Mouse (Mus musculus) embryonic stem cell, embryonic (primary cell): Measurements from ENCODE around the gene Yipf7.

ENCODE experiments used
- CTCF ChIA-PET, 4 experiments: fragments of 300-600 bp in 2 of 4; fragments of 350-600 bp in 2 of 4; sonication (Branson Sonifier 250); formaldehyde crosslinking; loops; one replicate each; lab custom pipeline; 2022; ENCODE audit warnings: inconsistent platforms in 2 of 4; lab: Charles Lee
- POLR2A ChIA-PET, 4 experiments: fragments of 300-600 bp in 2 of 4; fragments of 350-600 bp in 2 of 4; sonication (Branson Sonifier 250); formaldehyde crosslinking; loops; one replicate each; lab custom pipeline; 2022; ENCODE audit warnings: antibody characterized with exemption in 4 of 4, inconsistent platforms in 1 of 4; lab: Charles Lee

Yipf7 gene

DNA sequence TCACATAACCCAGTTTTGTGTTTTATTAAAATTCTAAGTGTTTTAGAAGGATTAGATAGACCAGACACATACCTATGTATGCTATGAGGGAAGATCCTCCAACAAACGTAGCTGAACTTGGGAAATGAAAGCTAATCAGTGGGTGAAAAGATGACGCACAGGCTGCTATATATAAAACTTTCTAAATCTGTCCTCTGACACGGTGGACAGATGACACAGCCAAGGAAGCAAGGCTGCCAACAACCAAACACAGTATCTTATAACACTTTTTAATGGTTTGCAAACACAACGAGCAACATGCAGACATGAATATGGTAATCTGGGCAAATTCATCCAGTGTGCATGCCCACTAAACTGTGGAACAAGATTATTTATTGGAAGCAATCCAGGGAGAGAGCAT, at the start of gene Yipf7:
TSS of gene Yipf7 (minus strand) at position 160 of the 400 bp plus-strand sequence.
- POLR2A ChIA-PET, result no interaction called here
- CTCF ChIA-PET, result no interaction called here

DNA sequence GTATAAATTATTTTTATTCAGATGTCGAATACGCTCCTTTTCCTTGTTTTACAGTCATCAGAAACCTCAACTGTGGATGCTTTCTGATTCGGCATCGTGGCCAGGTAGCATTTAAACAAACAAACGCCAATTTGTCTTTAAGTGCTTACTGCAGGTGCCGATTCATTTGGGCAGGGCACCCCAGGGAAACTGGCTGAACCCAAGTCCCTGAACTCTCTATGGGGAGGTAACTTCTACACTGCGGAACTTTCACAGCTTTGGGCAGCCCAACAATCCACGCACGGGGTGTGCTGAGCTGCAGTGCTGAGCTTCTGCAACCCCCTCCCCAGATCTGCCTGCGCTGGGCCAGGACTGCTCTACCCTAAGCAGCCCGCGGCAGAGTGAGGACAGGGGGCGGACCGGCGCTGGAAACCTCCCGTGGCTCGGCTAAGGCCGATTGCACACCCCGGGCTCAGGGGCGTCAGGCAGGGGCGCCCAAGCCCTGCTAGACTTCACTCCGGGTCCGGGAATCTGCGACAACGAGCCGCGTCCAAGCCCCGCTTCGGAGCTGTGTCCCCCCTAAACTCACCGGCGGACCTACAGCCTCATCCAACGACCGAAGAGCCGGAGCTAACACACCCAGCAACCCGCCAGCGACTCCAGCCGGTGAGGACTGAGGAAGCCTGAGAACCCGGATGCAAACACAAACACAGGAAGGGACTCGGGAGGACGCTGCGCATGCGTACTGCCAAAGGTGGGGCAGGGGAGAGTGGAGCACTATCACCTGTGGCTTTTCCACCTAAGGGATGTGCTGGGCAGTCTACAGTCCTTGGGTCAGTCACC, 49.4 kb upstream of the Yipf7 start, which contains the start of gene Gnpda2:
TSS of gene Gnpda2 (minus strand) at position 701 of the 822 bp plus-strand sequence.
- ChIA-PET POLR2A (interaction anchor here in 3 of 4 experiments (0.7 to 1.9 kb wide), 6 partner anchors 13 to 204 kb away, joined by 3 to 13 read pairs (median 8); partner anchors contain the start of gene Guf1 (in 3 of the 3)), CTCF (no interaction called here)

DNA sequence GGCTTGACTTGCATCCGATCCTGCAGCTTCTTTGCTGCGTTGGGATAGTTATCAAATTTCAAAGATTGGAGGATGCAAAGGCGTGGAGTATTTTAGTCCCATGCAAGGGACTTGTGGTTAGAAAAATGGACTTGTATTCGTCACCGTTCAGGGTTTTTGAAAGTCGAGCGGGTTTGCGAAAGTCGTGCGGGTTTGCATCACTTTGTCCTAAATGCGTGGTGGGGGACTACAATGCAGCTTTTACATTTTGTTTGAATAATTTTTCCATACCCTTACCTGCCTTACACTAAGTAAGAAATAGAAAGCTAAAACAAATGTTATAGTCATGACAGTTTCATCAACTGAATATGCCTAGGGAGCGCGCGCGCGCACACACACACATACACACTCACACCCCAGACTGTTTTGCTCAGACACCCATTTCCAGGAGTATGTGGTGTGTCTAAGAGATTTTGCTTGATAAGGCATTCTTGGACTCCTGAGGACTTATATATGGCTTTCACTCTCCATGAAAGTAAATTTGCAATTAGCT, 15.0 kb upstream of the Yipf7 start:
- ChIA-PET CTCF (no interaction called here), POLR2A (interaction anchor here (0.7 to 2.2 kb wide), 12 partner anchors 10 to 86 kb away, joined by 3 to 13 read pairs (median 3); partner anchors contain the start of gene Gnpda2 (in 3 of the 4))

DNA sequence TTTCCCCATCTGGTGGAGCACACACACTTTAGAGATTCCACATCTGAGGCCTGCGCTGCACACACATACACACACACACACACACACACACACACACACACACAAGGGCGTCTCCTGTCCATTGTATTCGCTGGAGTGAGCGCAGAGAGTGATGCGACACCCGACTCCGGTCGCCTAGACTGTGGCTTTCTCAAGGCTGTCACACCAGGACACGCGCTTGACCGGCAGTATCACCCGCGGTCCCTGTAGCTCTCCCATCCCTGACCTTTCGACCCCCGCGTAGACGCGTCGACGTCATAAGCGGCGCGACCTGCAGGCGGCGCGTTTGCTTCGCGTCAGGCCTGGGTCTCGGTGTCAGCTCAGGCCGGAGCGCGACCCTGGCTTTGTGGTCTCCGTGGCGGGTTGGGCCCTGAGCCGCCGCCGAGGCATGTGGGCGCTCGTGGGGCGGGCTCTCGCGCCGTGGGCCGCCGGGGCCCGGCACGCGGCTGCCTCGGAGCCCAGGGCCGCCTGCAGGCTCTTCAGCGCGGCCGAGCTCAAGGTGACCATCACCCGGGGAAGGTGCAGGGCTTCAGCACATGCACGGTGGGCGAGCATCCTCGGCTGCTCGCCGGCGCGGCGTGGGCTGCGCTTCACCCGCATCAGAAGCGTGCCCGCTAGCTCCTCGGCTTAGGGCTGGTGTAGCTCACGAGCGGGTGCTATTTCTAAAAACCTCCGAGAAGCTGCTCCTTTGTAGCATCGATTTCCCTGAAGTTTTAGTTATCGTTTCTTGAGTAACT, 14.4 kb upstream of the Yipf7 start, which contains the start of gene Guf1:
TSS of gene Guf1 (plus strand) at position 296 of the 776 bp plus-strand sequence.
- CTCF ChIA-PET, result no interaction called here

DNA sequence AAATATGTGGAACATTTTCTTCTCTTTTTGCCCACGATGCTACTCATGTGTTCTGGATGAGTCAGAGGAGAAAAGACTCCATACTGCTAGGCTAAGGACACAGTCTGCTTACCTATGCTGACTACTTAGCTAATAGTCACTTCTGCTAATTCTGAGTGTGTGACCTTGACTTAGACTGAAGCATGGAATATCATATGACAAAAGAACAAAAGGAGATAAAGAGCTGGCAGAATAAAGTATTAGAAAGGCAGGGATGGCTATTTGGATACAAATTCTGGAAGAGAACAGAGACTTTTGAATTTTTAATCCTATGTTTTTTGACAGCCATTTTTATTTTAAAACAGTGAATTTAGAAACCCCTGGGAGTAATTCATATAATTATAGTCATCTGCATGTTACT, 768 bp downstream of the Yipf7 start:
- CTCF ChIA-PET, result no interaction called here

More for the DNA sequence above, 14.4 kb upstream of the Yipf7 start, which contains the start of gene Guf1:
- POLR2A ChIA-PET, result interaction anchor here in 3 of 4 experiments (0.7 to 2.2 kb wide), 11 partner anchors 9 to 85 kb away, joined by 3 to 13 read pairs (median 4); partner anchors contain the start of gene Gnpda2 (in 3 of the 3)

DNA sequence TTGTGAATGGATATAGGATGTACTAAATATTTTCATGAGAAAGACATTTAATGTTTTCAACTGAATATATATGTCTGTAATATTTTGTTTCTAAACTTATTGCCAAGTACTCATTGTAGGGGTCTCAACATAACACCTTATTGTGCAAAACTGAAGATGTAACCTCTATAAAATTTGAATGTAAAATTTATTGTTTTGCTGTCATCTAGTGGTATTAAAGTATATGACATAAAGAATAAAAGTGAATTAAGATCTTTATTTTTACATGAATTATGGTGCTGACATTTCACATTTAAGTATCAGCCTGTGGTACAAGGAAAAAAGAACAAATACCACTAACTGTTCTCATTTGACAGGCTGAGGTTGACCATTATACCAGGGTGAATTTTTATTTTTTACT, 18.5 kb downstream of the Yipf7 start:
- POLR2A ChIA-PET, result no interaction called here
- CTCF ChIA-PET, result no interaction called here

More for the DNA sequence above, 768 bp downstream of the Yipf7 start:
- POLR2A ChIA-PET, result no interaction called here

DNA sequence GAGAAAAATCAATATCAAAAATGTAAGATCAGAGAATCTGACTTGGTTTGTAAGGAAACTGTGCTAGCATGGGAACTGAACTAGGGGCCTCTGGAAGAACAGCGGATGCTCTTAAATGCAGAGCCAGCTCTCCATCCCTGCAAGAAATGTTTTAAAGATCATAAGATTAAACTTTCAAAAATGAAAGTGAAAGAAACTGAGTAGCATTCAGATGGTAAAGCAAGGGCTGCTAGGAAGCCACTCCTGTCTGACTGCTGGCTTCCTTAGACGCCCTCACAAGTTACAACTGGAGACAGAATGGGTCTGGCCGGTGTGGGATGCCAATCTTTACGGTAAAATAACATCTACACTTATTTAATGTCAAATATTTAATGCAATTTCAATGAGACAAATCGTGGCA, 20.4 kb downstream of the Yipf7 start:
- ChIA-PET POLR2A (interaction anchor here in 1 of 4 experiments (0.6 kb wide), 1 partner anchor 183 kb away, joined by 3 read pairs; no protein-coding TSS in a partner anchor), CTCF (no interaction called here)

DNA sequence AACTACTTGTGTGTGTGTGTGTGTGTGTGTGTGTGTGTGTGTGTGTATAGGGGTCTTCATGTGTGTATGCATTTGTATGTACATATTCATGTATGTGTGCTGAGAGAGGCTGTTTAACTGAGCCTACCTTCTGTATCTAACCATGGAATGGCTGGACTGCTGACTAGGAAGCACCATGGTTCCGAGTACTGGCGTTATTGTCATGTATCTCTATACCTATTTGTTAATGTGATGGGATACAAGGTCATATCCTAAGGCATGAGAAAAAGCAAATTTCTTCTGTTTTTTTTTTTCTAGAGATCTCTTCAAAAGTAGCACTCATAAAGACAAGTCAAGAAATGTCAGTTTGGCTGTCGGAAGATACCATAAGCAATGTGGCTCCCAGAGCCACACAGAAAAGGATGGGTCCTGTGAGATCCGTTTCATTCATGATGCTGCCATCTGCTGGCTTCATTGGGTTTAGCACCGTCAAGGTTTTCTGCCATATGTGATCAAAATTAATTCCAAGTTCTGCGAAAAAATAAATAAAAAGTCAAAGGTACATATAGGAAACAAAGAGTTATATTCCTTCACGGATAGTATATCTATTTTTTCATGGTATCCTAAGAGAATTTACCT, 21.7 kb downstream of the Yipf7 start:
- CTCF ChIA-PET, result interaction anchor here in 3 of 4 experiments (0.6 to 1.1 kb wide), 3 partner anchors 57 to 1437 kb away, joined by 3 read pairs; no protein-coding TSS in a partner anchor

DNA sequence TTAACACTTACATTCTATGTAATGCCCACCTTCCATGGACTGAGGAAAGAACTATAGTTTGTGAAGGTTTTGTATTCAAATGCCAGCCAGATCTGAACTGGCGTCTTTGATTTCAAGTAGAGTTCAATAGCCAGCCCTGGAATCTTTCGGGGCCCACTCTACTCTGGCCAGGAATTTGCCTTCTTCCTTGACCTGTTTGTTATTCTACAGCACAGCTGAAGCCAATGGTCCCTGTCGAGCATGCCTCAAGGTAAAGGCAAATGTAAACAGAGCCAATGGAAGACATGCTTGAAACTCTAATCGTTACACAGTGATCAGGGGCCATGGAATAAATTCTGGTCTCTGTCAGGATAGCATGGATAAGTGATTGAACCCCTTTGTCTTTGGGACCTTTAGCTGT, 30.2 kb downstream of the Yipf7 start:
- ChIA-PET CTCF (no interaction called here), POLR2A (no interaction called here)

More for the DNA sequence above, 21.7 kb downstream of the Yipf7 start:
- POLR2A ChIA-PET, result interaction anchor here in 1 of 4 experiments (0.6 kb wide), 1 partner anchor 13 kb away, joined by 4 read pairs; no protein-coding TSS in a partner anchor

DNA sequence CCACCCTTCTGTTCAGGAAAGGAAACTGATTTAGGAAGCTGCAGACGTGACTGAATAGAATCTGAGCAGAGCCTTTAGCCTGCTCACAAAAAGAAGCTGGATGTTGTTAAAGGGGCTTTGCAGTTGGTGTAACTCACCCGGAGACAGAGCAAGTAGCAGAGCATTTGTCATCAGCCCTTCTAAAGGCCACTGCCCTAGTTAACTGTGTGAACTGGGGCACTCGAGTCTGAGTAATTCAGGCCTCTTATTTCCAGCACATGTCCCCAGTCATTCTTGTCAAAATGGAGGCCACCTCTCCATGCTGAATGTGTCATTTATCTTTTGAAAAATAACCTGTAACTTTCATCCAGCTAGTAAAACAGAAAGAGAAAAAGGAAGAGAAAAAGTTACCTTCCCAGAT, 30.8 kb downstream of the Yipf7 start:
- ChIA-PET CTCF (no interaction called here), POLR2A (no interaction called here)

DNA sequence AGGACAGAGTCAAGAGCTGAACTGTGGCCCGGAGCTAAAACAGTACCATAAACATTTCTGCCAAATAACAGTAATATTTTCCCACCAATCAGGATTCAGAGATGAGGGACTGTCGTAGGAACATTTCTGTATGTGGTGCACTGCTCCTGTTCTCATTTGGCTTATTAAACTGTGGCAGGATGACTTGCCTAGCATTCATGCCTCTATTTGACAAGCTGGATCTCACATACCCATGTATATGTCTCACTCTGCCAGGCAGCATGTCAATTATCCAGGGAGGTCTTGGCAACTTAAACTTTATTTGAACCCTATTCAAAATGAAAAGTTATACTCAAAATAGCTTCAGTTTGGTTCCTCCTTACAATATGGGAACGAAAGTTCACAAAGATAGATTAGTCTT, 35.4 kb downstream of the Yipf7 start:
- ChIA-PET CTCF (no interaction called here), POLR2A (interaction anchor here in 1 of 4 experiments (0.6 kb wide), 1 partner anchor 13 kb away, joined by 4 read pairs; no protein-coding TSS in a partner anchor)

DNA sequence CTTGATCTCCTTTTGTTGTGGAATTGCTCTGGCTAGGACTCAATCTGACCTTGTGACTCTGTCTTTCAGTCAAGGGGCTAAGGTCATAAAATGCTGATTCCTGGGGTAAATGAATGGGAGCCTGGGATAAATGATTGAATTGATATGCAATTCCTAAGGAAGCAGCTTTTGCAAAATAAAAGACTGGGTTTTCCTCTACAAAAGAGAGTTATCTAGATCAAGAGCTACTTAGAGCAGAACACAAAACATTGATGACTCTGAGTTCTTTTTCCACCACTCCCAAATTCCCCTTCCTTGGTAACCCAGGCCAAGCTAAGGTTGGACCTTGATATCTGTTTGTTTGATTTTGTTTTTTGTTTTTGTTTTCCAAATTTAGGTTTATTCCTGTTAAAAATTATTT, 53.4 kb downstream of the Yipf7 start:
- CTCF ChIA-PET, result interaction anchor here in 1 of 4 experiments (0.7 kb wide), 1 partner anchor 147 kb away, joined by 3 read pairs; no protein-coding TSS in a partner anchor
- POLR2A ChIA-PET, result no interaction called here

DNA sequence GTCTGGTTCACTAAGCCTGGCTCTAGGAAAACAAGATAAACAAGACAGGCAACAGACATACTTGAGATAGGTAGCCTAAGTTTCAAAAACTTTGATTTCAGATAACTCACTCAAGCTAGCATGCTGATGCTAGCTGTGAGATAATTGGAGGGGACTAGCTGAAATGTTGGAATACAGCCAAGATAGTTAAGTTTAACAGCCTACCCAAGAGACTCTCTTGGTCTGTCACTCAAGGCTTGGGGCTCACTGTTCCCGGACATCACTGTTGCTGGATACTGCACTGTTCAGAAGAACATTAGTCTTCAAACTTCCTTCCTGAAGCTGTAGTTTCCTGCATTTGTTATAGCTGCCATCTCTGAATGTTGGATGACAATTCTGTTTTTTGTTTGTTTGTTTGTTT, 74.9 kb downstream of the Yipf7 start:
- POLR2A ChIA-PET, result no interaction called here

More for the DNA sequence above, 74.9 kb downstream of the Yipf7 start:
- CTCF ChIA-PET, result no interaction called here
